Mouse (Mus musculus) urinary bladder, postnatal 36 days (tissue): Measurements from ENCODE around the gene Tmem186.

ENCODE experiments used
- DNase-seq, 2 experiments: peaks; one replicate each; pipeline ENCODE4 v3.0.0; 2022; ENCODE audit warnings: low spot score in 2 of 2, mixed read lengths in 1 of 2

Tmem186 gene

GRCm38 (mm10) chr16:8613039-8613438 is 24.5 kb downstream of the Tmem186 start:
- no peak for DNase-seq

GRCm38 (mm10) chr16:8612214-8613005 is 25.1 kb downstream of the Tmem186 start:
- no peak for DNase-seq

- no peak for DNase-seq
Measured at GRCm38 (mm10) chr16:8610397-8610796, 27.1 kb downstream of the Tmem186 start.

DNA sequence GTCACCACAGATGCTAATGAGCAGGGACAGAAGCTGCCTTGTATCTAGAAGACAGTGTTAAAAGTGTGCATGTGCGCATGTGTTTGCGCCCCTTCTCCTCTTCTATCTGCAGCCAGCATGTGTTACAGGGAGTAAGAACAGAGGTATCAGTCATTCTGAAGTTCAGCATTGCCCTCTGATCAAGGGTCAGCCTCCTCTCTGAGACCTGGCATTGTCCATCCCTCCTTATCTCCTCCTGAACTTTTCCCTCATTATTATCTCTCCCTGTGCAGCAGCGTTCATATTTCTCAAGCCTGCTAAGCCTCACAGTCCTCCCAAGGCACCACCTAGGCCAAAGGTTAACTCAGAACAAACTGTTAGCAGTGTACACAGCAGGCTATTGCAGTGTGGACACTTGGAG is 33.7 kb downstream of the Tmem186 start:
- no peak for DNase-seq

DNA sequence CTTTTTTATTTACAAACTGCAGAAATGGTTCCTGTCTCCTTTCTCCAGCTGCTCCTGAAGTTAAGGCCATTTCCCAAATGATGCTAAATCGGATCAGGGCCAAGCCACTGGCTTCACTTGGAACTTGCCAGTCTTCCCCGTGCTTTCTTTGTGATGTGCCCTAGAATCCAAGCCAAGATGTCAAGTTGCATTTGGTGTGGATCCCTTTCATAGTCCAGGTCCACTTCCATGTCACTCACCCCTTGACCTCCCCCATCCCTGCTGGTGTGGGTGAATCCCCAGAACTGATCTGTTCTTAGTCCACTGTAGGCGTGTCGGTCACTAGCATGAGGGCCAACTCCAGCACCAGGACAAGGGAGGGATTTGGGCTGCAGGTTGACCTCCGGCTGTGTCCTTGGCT is 40.0 kb downstream of the Tmem186 start:
- DNase-seq = no peak

GRCm38 (mm10) chr16:8596336-8596735 is 41.2 kb downstream of the Tmem186 start:
- DNase-seq = no peak

GRCm38 (mm10) chr16:8595411-8595810 is 42.1 kb downstream of the Tmem186 start:
- no peak for DNase-seq

- no peak for DNase-seq
Measured at GRCm38 (mm10) chr16:8585056-8585455, 52.5 kb downstream of the Tmem186 start.

DNA sequence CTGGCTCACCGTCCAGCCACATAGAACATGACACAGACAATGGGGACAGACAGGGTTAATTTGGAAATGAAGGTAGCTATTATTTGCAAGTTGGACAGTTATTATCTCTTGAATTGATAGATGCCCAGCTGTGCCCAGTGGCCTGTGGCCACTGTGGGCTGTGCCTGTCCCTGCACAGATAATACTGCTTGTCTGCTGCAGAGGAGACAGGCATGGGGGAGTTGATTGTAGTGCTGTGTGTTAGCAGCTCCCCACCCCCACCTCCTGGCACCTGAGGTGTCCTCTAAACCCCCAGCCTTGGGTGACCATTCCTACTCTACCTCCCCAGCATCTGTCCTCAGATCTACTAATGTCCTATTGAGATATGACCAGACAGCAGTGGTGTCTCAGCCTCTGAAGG is 53.3 kb downstream of the Tmem186 start:
- DNase-seq = no peak
